Mouse (Mus musculus) G1E (cell line): ENCODE measurements around the gene Ces2c.

Experiments
- CTCF ChIP-seq: IDR thresholded peaks from 2 replicates; pipeline ENCODE4 v1.5.1; 2012; ENCODE audit warnings: low read depth, low read length, inconsistent platforms, mixed read lengths
- GATA1 ChIP-seq: IDR thresholded peaks from 2 replicates; pipeline ENCODE4 v1.6.1; 2012; ENCODE audit warnings: borderline replicate concordance, low read length, inconsistent platforms, mixed read lengths
- GATA2 ChIP-seq: IDR thresholded peaks from 2 replicates; pipeline ENCODE4 v1.6.1; 2012; ENCODE audit warnings: low read depth, low read length, inconsistent platforms, borderline replicate concordance
- TAL1 ChIP-seq: conservative IDR thresholded peaks from 2 replicates; pipeline ENCODE4 v1.6.1; 2012; ENCODE audit warnings: low read depth, low read length, inconsistent platforms, mixed read lengths

DNA sequence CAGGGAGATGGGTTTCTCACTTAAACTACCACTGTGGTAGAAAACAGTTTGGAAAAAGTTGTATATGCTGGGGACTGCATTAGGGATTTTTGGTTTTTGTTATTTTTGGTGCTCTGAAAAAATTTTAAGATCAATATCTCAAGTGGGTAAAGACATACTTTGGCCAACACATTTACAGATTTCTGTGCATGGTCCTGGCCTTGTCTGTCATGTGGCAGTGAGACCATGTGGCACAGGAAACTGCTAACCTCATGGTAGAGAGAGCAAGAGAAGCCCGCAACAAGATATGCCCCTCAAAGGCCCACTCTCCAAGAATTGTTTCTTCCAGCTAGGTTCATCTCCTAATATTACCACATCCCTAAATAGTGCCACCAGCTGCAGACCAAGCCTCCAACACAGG, 47.5 kb upstream of the Ces2c start:
- TF ChIP-seq CTCF, result no peak
- TF ChIP-seq GATA1, result no peak
- TF ChIP-seq GATA2, result no peak
- TF ChIP-seq TAL1, result no peak
